Mouse (Mus musculus): ENCODE data around the gene Acat1. TPM values are rescaled to one million over a fixed set of nuclear protein-coding genes. Genes with fewer than 3 reads are reported as not detected.
A peak's percentile ranks its signal among the peaks of the same experiment; 100 is the strongest.

The Acat1 gene
- total and polyA plus RNA-seq, 2 experiments: 101 to 321 TPM

- H3K4me3 ChIP-seq (ENCODE audit: insufficient read depth, low read depth, low read length): no peak overlapping the region
- no peak for DNase-seq (ENCODE audit: extremely low read depth, low read depth, low spot score)
- no peak overlapping the region for H3K9ac ChIP-seq (ENCODE audit: low read depth, low read length)
- TF ChIP-seq POLR2A (IDR thresholded peaks at IDR 0.05; ENCODE audit: extremely low read depth, insufficient read depth, low read length) (no peak), CTCF (IDR thresholded peaks at IDR 0.05; ENCODE audit: low read depth, low read length) (no peak)
- H3K4me1 ChIP-seq (ENCODE audit: control insufficient read depth, insufficient read depth, low read length): peaks cover 41% of the 10 kb centered on the region
- peaks cover 32% of the 10 kb centered on the region; the same call in 1 of the 2 replicates for H3K79me2 ChIP-seq (ENCODE audit: control insufficient read depth, insufficient read depth, low read length)
- 65% methylated on average over 6 of the region's 6 CpGs for WGBS
- peaks cover 18% of the 10 kb centered on the region for H3K36me3 ChIP-seq (ENCODE audit: control insufficient read depth, insufficient read depth, low read length)
- peak overlapping the region; percentile 67 for H3K27ac ChIP-seq (replicated peaks; ENCODE audit: insufficient read depth, low read depth, low read length)
- H3K27me3 ChIP-seq (ENCODE audit: control insufficient read depth, insufficient read depth, low read length): no peaks in the 10 kb centered on the region
These were observed 11.6 kb downstream of the Acat1 start for GRCm38 (mm10) chr9:53598631-53599030.

GRCm38 (mm10) chr9:53596971-53597600 lies 13.1 kb downstream of the Acat1 start:
- Histone ChIP-seq H3K9ac (ENCODE audit: low read depth, low read length) (peak overlapping the region; percentile 25; the same call in 1 of the 2 replicates), H3K27me3 (ENCODE audit: control insufficient read depth, insufficient read depth, low read length) (no peaks in the 10 kb centered on the region), H3K4me3 (ENCODE audit: insufficient read depth, low read depth, low read length) (no peak overlapping the region), H3K36me3 (ENCODE audit: control insufficient read depth, insufficient read depth, low read length) (peaks cover 32% of the 10 kb centered on the region), H3K27ac (replicated peaks; ENCODE audit: insufficient read depth, low read depth, low read length) (peak overlapping the region; percentile 90), H3K4me1 (ENCODE audit: control insufficient read depth, insufficient read depth, low read length) (peaks cover 31% of the 10 kb centered on the region), H3K79me2 (ENCODE audit: control insufficient read depth, insufficient read depth, low read length) (peaks cover 22% of the 10 kb centered on the region; the same call in 1 of the 2 replicates)
- DNase-seq (ENCODE audit: extremely low read depth, low read depth, low spot score): peak; percentile 71
- 50% methylated on average over 4 of the region's 4 CpGs for WGBS
- TF ChIP-seq POLR2A (IDR thresholded peaks at IDR 0.05; ENCODE audit: extremely low read depth, insufficient read depth, low read length) (no peak), CTCF (IDR thresholded peaks at IDR 0.05; ENCODE audit: low read depth, low read length) (no peak)

- Histone ChIP-seq H3K79me2 (ENCODE audit: control insufficient read depth, insufficient read depth, low read length) (peaks cover 17% of the 10 kb centered on the region; the same call in 1 of the 2 replicates), H3K27ac (replicated peaks; ENCODE audit: insufficient read depth, low read depth, low read length) (no peak overlapping the region), H3K4me1 (ENCODE audit: control insufficient read depth, insufficient read depth, low read length) (peaks cover 22% of the 10 kb centered on the region), H3K9ac (ENCODE audit: low read depth, low read length) (no peak overlapping the region), H3K4me3 (ENCODE audit: insufficient read depth, low read depth, low read length) (no peak overlapping the region), H3K36me3 (ENCODE audit: control insufficient read depth, insufficient read depth, low read length) (peaks cover 52% of the 10 kb centered on the region), H3K27me3 (ENCODE audit: control insufficient read depth, insufficient read depth, low read length) (no peaks in the 10 kb centered on the region)
- no peak for TF ChIP-seq POLR2A (IDR thresholded peaks at IDR 0.05; ENCODE audit: extremely low read depth, insufficient read depth, low read length)
- TF ChIP-seq CTCF (IDR thresholded peaks at IDR 0.05; ENCODE audit: low read depth, low read length): peak; percentile 90
- 2% methylated on average over 3 of the region's 3 CpGs for WGBS
- peak; percentile 70 for DNase-seq (ENCODE audit: extremely low read depth, low read depth, low spot score)
These were observed 15.4 kb downstream of the Acat1 start for GRCm38 (mm10) chr9:53594764-53595163.

GRCm38 (mm10) chr9:53581870-53582269 lies 28.3 kb downstream of the Acat1 start:
- TF ChIP-seq CTCF (IDR thresholded peaks at IDR 0.05; ENCODE audit: low read depth, low read length) (no peak), POLR2A (IDR thresholded peaks at IDR 0.05; ENCODE audit: extremely low read depth, insufficient read depth, low read length) (no peak)
- H3K79me2 ChIP-seq (ENCODE audit: control insufficient read depth, insufficient read depth, low read length): no peaks in the 10 kb centered on the region
- no peak overlapping the region for H3K9ac ChIP-seq (ENCODE audit: low read depth, low read length)
- peaks cover 78% of the 10 kb centered on the region for H3K36me3 ChIP-seq (ENCODE audit: control insufficient read depth, insufficient read depth, low read length)
- no peak for DNase-seq (ENCODE audit: extremely low read depth, low read depth, low spot score)
- no peak overlapping the region for H3K27ac ChIP-seq (replicated peaks; ENCODE audit: insufficient read depth, low read depth, low read length)
- 93% methylated on average over 4 of the region's 4 CpGs for WGBS
- no peak overlapping the region for H3K4me3 ChIP-seq (ENCODE audit: insufficient read depth, low read depth, low read length)
- H3K27me3 ChIP-seq (ENCODE audit: control insufficient read depth, insufficient read depth, low read length): no peaks in the 10 kb centered on the region
- no peaks in the 10 kb centered on the region for H3K4me1 ChIP-seq (ENCODE audit: control insufficient read depth, insufficient read depth, low read length)

GRCm38 (mm10) chr9:53575721-53576120 lies 34.5 kb downstream of the Acat1 start:
- WGBS: 83% methylated on average over 5 of the region's 5 CpGs
- Histone ChIP-seq H3K36me3 (ENCODE audit: control insufficient read depth, insufficient read depth, low read length) (peaks cover 33% of the 10 kb centered on the region), H3K9ac (ENCODE audit: low read depth, low read length) (no peak overlapping the region), H3K27ac (replicated peaks; ENCODE audit: insufficient read depth, low read depth, low read length) (no peak overlapping the region), H3K79me2 (ENCODE audit: control insufficient read depth, insufficient read depth, low read length) (no peaks in the 10 kb centered on the region), H3K4me1 (ENCODE audit: control insufficient read depth, insufficient read depth, low read length) (no peaks in the 10 kb centered on the region), H3K27me3 (ENCODE audit: control insufficient read depth, insufficient read depth, low read length) (no peaks in the 10 kb centered on the region), H3K4me3 (ENCODE audit: insufficient read depth, low read depth, low read length) (no peak overlapping the region)
- no peak for TF ChIP-seq CTCF (IDR thresholded peaks at IDR 0.05; ENCODE audit: low read depth, low read length)
- TF ChIP-seq POLR2A (IDR thresholded peaks at IDR 0.05; ENCODE audit: extremely low read depth, insufficient read depth, low read length): no peak
- DNase-seq (ENCODE audit: extremely low read depth, low read depth, low spot score): no peak

Measured in liver, adult 2 months (tissue).